Mouse (Mus musculus) midbrain, embryonic 14.5 days (tissue): ENCODE results near the gene Col5a3. TPM values are rescaled to one million over a fixed set of nuclear protein-coding genes. Genes with fewer than 3 reads are reported as not detected.
"Not testable (repeated sequence)": the region's sequence is repeated elsewhere in the genome, so short reads cannot be mapped to it uniquely, and the experiment has no call there.

Experiments used
- ATAC-seq: fragments of 200-750 bp; cut with Nextera tagmentation; 2 replicates; pipeline ENCODE4 v1.8.0; 2017; ENCODE audit warnings: moderate number of reproducible peaks, moderate library complexity; ENCODE audit not compliant: low FRiP score, low TSS enrichment
- DNase-seq: peaks from one replicate; pipeline ENCODE4 v3.0.0-alpha.2; 2015
- H3K27ac ChIP-seq: fragments of 300-500 bp; sonication (generic); replicated peaks from 2 replicates; pipeline ENCODE4 v1.5.1; 2014; ENCODE audit warnings: mild to moderate bottlenecking, low read depth, low read length, moderate library complexity
- H3K27me3 ChIP-seq: fragments of 300-500 bp; sonication (generic); 2 replicates; pipeline ENCODE4 v1.6.1; 2014; ENCODE audit warnings: low read length, control low read depth, mixed read lengths; ENCODE audit not compliant: control insufficient read depth, insufficient read depth
- H3K36me3 ChIP-seq: fragments of 300-500 bp; sonication (generic); 2 replicates; pipeline ENCODE4 v1.6.1; 2014; ENCODE audit warnings: low read length, control low read depth; ENCODE audit not compliant: control insufficient read depth, insufficient read depth
- H3K4me1 ChIP-seq: fragments of 300-500 bp; sonication (generic); 2 replicates; pipeline ENCODE4 v1.6.1; 2014; ENCODE audit warnings: mild to moderate bottlenecking, antibody characterized with exemption, low read length, control low read depth; ENCODE audit not compliant: control insufficient read depth, insufficient read depth
- H3K4me2 ChIP-seq: fragments of 300-500 bp; sonication (generic); 2 replicates; pipeline ENCODE4 v1.6.1; 2014; ENCODE audit warnings: mild to moderate bottlenecking, low read length, moderate library complexity
- H3K4me3 ChIP-seq: fragments of 300-500 bp; sonication (generic); replicated peaks from 2 replicates; pipeline ENCODE4 v1.5.1; 2014; ENCODE audit warnings: low read depth, low read length
- H3K9ac ChIP-seq: fragments of 300-500 bp; sonication (generic); replicated peaks from 2 replicates; pipeline ENCODE4 v1.6.1; 2014; ENCODE audit warnings: mild to moderate bottlenecking, low read length, moderate library complexity
- H3K9me3 ChIP-seq: fragments of 300-500 bp; sonication (generic); 2 replicates; pipeline ENCODE4 v1.6.1; 2016; ENCODE audit warnings: low read length, control low read depth, mixed read lengths; ENCODE audit not compliant: control insufficient read depth
- WGBS: fragments of 180-500 bp; shearing (Covaris S2); extraction: QIAGEN DNeasy Blood & Tissue Kit; methylation state at CpG from one replicate; pipeline ENCODE4 v1.1.7; 2014; 5-methylcytosine and 5-hydroxymethylcytosine counted together
- polyA plus RNA-seq: library from polyadenylated mRNA; unstranded; fragments of >200 nt; fragmentation: Nextera tagmentation; extraction: Ambion mirVana; gene quantifications from 2 replicates; pipeline ENCODE4 v1.2.1, GENCODE M21; 2014

Gene Col5a3
- polyA plus RNA-seq, 1 experiment from 2014 or later: 0.45 TPM

- 86% methylated on average over 9 of the region's 9 CpGs for WGBS
- ATAC-seq (no peak), DNase-seq (no peak)
These were observed 22.5 kb upstream of the Col5a3 start for GRCm38 (mm10) chr9:20837184-20837947.

DNA sequence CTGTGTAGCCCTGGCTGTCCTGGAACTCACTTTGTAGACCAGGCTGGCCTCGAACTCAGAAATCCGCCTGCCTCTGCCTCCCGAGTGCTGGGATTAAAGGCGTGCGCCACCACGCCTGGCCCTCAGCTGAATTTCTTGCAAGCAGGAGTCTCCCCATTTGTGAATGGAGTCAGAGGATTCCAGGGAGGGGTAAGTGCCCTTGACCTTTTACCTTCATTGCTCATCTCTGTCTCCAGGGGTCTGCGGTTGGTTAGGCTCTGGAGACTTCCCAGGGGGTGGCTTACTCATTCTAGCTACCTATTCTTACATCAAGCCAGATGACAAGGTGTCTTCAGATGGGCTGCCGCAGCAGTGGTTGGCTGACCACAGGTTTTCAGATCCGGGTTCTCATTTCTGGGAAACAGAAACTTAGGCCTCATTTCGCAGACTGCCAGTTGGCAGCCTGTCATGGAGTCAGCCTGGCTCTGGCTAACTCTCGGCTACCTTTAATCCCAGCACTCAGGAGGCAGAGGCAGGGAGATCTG is 20.6 kb upstream of the Col5a3 start:
- not testable (repeated sequence) for DNase-seq, H3K9me3 ChIP-seq
- 82% methylated on average over 10 of the region's 11 CpGs for WGBS

More at GRCm38 (mm10) chr9:20837184-20837947, 22.5 kb upstream of the Col5a3 start:
- no peaks in the 10 kb centered on the region for H3K36me3 ChIP-seq
- no peak overlapping the region for H3K9ac ChIP-seq
- no peaks in the 10 kb centered on the region for H3K4me1 ChIP-seq
- no peaks in the 10 kb centered on the region for H3K9me3 ChIP-seq
- no peak overlapping the region for H3K27ac ChIP-seq
- H3K4me2 ChIP-seq: no peak overlapping the region
- no peak overlapping the region for H3K4me3 ChIP-seq
- H3K27me3 ChIP-seq: no peaks in the 10 kb centered on the region

GRCm38 (mm10) chr9:20834881-20835280 is 20.0 kb upstream of the Col5a3 start:
- DNase-seq (no peak), ATAC-seq (no peak)
- Histone ChIP-seq H3K4me3 (no peak overlapping the region), H3K9me3 (no peaks in the 10 kb centered on the region), H3K4me2 (no peak overlapping the region), H3K27ac (no peak overlapping the region), H3K36me3 (no peaks in the 10 kb centered on the region), H3K27me3 (no peaks in the 10 kb centered on the region; the same call in 1 of the 2 replicates), H3K9ac (no peak overlapping the region), H3K4me1 (0 out of 2 replicates have a peak, but pooled peaks cover 4% of the 10 kb centered on the region)
- 79% methylated on average over 1 of the region's 1 CpGs for WGBS

More for the DNA sequence above, 20.6 kb upstream of the Col5a3 start:
- H3K4me1 ChIP-seq, H3K27me3 ChIP-seq, H3K36me3 ChIP-seq, ATAC-seq, H3K9ac ChIP-seq, H3K27ac ChIP-seq, H3K4me3 ChIP-seq, H3K4me2 ChIP-seq: not testable (repeated sequence)

DNA sequence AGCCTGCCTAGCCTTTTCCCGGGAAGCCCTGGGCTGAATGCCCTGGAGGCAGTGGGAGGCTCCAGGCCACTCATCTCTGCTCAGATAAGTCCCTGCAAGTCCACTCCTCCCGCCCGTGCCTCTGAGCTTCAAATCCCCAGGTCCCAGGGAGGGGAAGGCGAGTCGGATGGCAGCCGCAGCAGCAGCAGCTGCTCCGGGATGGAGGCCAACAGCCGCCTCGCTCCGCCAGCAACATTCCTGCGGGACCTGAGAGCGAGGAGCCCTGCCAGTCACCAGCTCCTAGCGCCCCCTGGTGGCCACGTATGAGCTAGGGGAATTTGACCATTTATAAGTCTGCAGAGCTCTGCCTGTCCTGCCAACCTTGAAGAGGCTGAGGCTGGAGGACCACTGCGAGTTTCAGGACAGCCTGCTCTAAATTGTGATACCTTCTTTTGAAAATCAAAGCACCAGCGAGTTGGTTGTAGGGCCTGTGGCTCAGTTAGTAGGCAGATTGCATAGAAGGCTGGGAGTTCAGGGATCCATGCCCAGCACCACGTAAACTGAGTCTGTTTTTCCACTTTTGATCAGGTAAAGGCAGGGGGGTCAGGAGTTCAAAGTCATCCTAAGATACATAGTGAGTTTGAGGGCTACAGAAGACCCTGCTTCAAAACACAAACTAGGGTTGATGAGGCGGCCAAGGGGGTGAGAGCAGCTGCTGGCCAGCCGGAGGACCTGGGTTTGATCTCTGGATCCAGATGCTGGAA is 16.2 kb upstream of the Col5a3 start:
- Histone ChIP-seq H3K36me3 (no peaks in the 10 kb centered on the region), H3K4me2 (peak overlapping the region; percentile 39), H3K27me3 (no peaks in the 10 kb centered on the region; the same call in 1 of the 2 replicates), H3K9me3 (no peaks in the 10 kb centered on the region), H3K4me3 (no peak overlapping the region), H3K9ac (peak overlapping the region; percentile 46), H3K27ac (0 out of 2 replicates have a peak overlapping the region, but pooled peaks have one; percentile 9), H3K4me1 (0 out of 2 replicates have a peak, but pooled peaks cover 4% of the 10 kb centered on the region)
- DNase-seq (peak; percentile 96), ATAC-seq (peak; percentile 84)
- WGBS: 15% methylated on average over 19 of the region's 19 CpGs

- H3K27ac ChIP-seq: no peak overlapping the region
- 0 out of 2 replicates have a peak, but pooled peaks cover 4% of the 10 kb centered on the region for H3K4me1 ChIP-seq
- H3K9me3 ChIP-seq: no peaks in the 10 kb centered on the region
- H3K27me3 ChIP-seq: no peaks in the 10 kb centered on the region; the same call in 1 of the 2 replicates
- WGBS: 97% methylated on average over 1 of the region's 1 CpGs
- no peak overlapping the region for H3K4me2 ChIP-seq
- H3K9ac ChIP-seq: no peak overlapping the region
- no peak overlapping the region for H3K4me3 ChIP-seq
- no peaks in the 10 kb centered on the region for H3K36me3 ChIP-seq
- DNase-seq: no peak
- ATAC-seq: no peak
These were observed 13.3 kb upstream of the Col5a3 start for GRCm38 (mm10) chr9:20828127-20828526.

DNA sequence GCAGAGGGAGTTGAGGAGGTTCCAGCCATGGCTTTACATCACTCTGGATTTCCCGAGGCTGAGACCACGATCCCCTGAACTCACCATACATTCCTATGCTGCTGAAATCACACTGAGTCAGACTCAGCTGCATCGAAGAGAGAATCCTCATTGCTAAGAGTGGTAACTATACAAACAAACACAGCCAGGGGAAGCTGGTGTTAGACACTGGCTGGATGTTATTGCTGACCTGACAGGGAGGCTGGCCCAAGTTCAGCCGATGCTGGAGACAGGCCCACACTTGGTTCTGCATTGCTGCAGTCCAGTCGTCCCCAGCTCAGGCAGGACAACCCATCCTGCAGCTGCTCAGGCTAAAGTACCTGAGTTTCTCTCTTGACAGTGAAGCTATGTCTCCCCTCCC is 10.9 kb upstream of the Col5a3 start:
- Histone ChIP-seq H3K27me3 (no peaks in the 10 kb centered on the region), H3K4me1 (0 out of 2 replicates have a peak, but pooled peaks cover 3% of the 10 kb centered on the region), H3K9me3 (no peaks in the 10 kb centered on the region), H3K36me3 (no peaks in the 10 kb centered on the region), H3K9ac (no peak overlapping the region), H3K4me3 (no peak overlapping the region), H3K27ac (no peak overlapping the region), H3K4me2 (no peak overlapping the region)
- DNase-seq (no peak), ATAC-seq (no peak)
- WGBS: 78% methylated on average over 5 of the region's 5 CpGs

DNA sequence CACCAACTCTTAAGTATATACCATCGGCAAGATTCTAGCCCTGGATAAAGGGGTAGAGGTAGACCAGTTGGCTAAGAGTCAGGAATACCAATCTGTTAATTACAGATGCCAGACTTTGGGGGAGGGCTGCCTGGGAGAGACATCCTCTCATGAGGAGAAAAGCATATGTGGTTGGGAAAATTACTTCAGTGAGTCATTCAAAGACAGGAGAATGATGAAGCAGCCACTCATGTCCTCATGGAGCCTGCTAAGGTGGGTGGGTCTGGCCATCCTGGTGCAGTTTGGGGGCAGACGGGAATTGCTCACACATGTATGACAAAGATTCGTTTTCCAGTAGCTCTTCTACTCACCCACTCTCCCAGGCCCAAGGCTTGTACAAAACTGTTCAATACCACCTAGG is 8.0 kb upstream of the Col5a3 start:
- DNase-seq (no peak), ATAC-seq (no peak)
- H3K9me3 ChIP-seq: no peaks in the 10 kb centered on the region
- no peaks in the 10 kb centered on the region for H3K36me3 ChIP-seq
- 89% methylated on average over 3 of the region's 3 CpGs for WGBS
- no peaks in the 10 kb centered on the region for H3K4me1 ChIP-seq
- H3K4me3 ChIP-seq: no peak overlapping the region
- no peak overlapping the region for H3K9ac ChIP-seq
- no peak overlapping the region for H3K4me2 ChIP-seq
- no peaks in the 10 kb centered on the region for H3K27me3 ChIP-seq
- no peak overlapping the region for H3K27ac ChIP-seq

DNA sequence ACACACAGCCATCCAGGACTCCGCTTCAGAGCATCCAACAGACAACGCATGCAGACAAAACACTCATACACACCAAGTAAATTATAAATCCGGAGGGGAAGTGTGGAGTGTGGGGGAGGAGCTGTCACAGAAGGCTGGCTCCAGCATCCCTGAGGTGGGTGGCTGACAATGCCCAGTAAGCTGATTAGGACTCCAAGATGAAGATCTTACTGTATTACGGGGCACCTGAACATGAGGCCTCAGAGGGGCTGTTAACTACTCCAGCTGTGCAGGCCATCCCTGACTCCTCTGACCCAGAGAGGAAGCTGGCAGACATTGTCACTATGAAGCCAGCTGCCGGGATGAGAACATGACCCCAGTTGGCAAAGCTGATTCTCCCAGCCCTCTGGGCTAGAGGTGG is 5.1 kb upstream of the Col5a3 start:
- 0 out of 2 replicates have a peak, but pooled peaks cover under 1% of the 10 kb centered on the region for H3K4me1 ChIP-seq
- 62% methylated on average over 5 of the region's 5 CpGs for WGBS
- no peak for DNase-seq

More for the DNA sequence above, 5.1 kb upstream of the Col5a3 start:
- H3K9ac ChIP-seq: no peak overlapping the region
- H3K9me3 ChIP-seq: no peaks in the 10 kb centered on the region
- H3K27me3 ChIP-seq: no peaks in the 10 kb centered on the region
- no peak overlapping the region for H3K4me3 ChIP-seq
- no peak overlapping the region for H3K4me2 ChIP-seq
- no peaks in the 10 kb centered on the region for H3K36me3 ChIP-seq
- no peak for ATAC-seq
- no peak overlapping the region for H3K27ac ChIP-seq
